Mouse (Mus musculus) neural tube, embryonic 14.5 days (tissue): ENCODE data around the gene D930048N14Rik. TPM values are rescaled to one million over a fixed set of nuclear protein-coding genes. Genes with fewer than 3 reads are reported as not detected.

Experiments
- ATAC-seq: fragments of 200-750 bp; cut with Nextera tagmentation; 2 replicates; pipeline ENCODE4 v1.8.0; 2017; ENCODE audit warnings: low read depth, mild to moderate bottlenecking, moderate TSS enrichment, moderate library complexity
- H3K27ac ChIP-seq: fragments of 300-500 bp; sonication (generic); 2 replicates; pipeline ENCODE4 v1.5.1; 2014; ENCODE audit warnings: low read depth, mild to moderate bottlenecking, control low read depth, low read length, moderate library complexity, mixed read lengths
- H3K27me3 ChIP-seq: fragments of 300-500 bp; sonication (generic); 2 replicates; pipeline ENCODE4 v1.6.1; 2014; ENCODE audit warnings: low read length; ENCODE audit not compliant: control insufficient read depth, insufficient read depth
- H3K36me3 ChIP-seq: fragments of 300-500 bp; sonication (generic); 2 replicates; pipeline ENCODE4 v1.6.1; 2014; ENCODE audit warnings: low read length, mixed read lengths; ENCODE audit not compliant: control insufficient read depth, insufficient read depth
- H3K4me1 ChIP-seq: fragments of 300-500 bp; sonication (generic); 2 replicates; pipeline ENCODE4 v1.6.1; 2014; ENCODE audit warnings: low read length; ENCODE audit not compliant: control insufficient read depth, insufficient read depth
- H3K4me2 ChIP-seq: fragments of 300-500 bp; sonication (generic); 2 replicates; pipeline ENCODE4 v1.6.1; 2014; ENCODE audit warnings: mild to moderate bottlenecking, low read depth, low read length, control low read depth
- H3K4me3 ChIP-seq: fragments of 300-500 bp; sonication (generic); 2 replicates; pipeline ENCODE4 v1.5.1; 2014; ENCODE audit warnings: low read depth, low read length, control low read depth, mixed read lengths
- H3K9ac ChIP-seq: fragments of 300-500 bp; sonication (generic); replicated peaks from 2 replicates; pipeline ENCODE4 v1.6.1; 2014; ENCODE audit warnings: low read depth, mild to moderate bottlenecking, control low read depth, low read length, mixed read lengths
- H3K9me3 ChIP-seq: fragments of 300-500 bp; sonication (generic); 2 replicates; pipeline ENCODE4 v1.6.1; 2016; ENCODE audit warnings: low read length; ENCODE audit not compliant: control insufficient read depth
- WGBS: fragments of 180-500 bp; shearing (Covaris S2); extraction: QIAGEN DNeasy Blood & Tissue Kit; methylation state at CpG from one replicate; pipeline ENCODE4 v1.1.7; 2014; 5-methylcytosine and 5-hydroxymethylcytosine counted together
- polyA plus RNA-seq: library from polyadenylated mRNA; unstranded; fragments of >200 nt; fragmentation: Nextera tagmentation; extraction: Ambion mirVana; gene quantifications from 2 replicates; pipeline ENCODE4 v1.2.1, GENCODE M21; 2014

D930048N14Rik gene
- polyA plus RNA-seq, 1 experiment from 2014 or later, result 1.7 TPM

DNA sequence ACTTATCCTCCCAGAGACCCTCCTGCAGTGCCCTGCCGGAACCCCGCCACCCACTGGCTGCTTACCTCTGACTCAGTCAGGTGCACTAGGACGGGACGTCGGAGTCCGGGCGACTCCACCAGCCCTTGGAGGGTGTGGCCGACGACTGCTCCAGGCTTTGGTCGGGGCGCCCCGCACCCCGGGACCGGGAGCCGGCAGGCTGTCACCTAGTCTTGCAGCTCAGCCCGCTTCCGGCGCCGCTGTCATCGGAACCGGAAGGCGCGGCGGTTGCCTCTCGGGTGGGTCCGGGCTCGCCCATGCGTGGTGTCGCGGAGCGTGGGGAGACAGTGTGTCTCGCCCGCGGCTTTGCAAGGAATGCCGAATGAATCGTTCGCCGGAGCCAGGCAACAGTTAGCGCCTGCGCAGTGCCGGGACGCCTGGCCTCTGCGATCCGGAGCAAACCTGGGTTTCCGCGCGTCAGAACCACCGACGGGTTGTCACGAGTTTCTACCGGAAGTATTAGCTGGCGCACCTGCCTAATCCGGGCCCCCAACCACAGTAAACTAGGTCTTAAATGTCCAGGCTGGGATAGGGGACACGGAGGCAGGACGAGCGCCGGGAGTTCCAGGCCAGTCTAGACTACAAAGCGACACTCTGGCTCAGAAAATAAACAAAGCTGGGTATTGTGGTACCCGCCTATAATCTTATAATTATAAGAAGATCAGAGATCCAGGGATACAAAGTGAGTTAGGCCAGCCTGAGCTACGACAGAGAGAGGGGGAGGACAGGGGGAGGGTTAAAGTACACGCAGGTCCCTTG is 15.0 kb upstream of the D930048N14Rik start, which contains the start of gene Rmnd5b:
Rmnd5b (minus strand) TSS at position 372 of the 798 bp plus-strand sequence.
- peak within 1 kb of the TSS; percentile 81 for H3K27ac ChIP-seq
- WGBS, result under 1% methylated on average over 61 of the region's 61 CpGs
- no peaks in the 10 kb centered on the region for H3K9me3 ChIP-seq
- no peaks in the 10 kb centered on the region for H3K27me3 ChIP-seq
- peaks cover 16% of the 10 kb centered on the region for H3K4me1 ChIP-seq
- peak within 1 kb of the TSS; percentile 75 for H3K4me2 ChIP-seq
- H3K36me3 ChIP-seq, result no peaks in the 10 kb centered on the region
- H3K4me3 ChIP-seq, result peak within 1 kb of the TSS; percentile 76
- ATAC-seq, result peak; percentile 91
- peak within 1 kb of the TSS; percentile 72 for H3K9ac ChIP-seq

DNA sequence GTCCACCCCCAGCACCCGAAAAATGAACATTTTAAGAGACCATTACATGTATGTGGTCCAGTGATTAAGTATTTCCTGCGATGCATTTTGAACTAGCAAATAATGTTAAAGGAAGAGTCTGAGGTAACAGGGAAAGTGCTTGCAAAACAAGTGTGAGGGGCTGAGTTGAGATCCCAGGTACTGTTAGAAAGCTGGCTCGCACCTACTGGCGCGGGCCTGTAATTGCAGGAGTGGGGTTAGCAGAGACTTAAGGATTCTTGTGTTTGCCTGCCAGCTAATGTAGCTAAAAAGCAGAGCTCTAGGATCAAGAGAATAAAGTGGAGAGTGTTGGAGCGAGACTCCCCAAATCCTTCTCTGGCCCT is 14.4 kb upstream of the D930048N14Rik start:
- Histone ChIP-seq H3K36me3 (no peaks in the 10 kb centered on the region), H3K27ac (peak overlapping the region; percentile 81), H3K27me3 (no peaks in the 10 kb centered on the region), H3K4me2 (peak overlapping the region; percentile 75), H3K9ac (peak overlapping the region; percentile 72), H3K9me3 (no peaks in the 10 kb centered on the region), H3K4me1 (peaks cover 16% of the 10 kb centered on the region), H3K4me3 (peak overlapping the region; percentile 76)
- peak; percentile 42 for ATAC-seq
- WGBS, result 5% methylated on average over 6 of the region's 6 CpGs

DNA sequence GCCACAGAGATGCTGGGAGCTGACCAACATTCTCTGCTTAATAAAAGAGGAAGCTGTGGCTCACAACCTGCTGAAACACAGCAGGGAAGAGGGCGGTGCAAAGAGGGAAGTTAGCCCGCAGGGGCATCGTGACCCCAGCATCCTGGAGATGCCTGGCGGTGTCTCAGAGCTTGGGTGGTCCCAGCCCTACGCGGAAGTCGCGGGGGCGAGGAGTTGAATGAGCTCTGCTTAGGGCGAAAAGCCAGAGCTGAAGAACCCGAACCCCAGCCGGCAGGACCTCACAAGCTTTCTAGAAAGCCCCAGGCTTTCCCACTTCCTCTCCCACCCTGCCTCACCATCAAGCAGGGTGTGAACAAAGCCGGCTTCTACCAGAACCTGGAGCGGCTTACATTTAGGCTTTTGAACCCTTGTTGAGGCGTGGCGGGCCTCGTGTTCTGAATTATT is 12.8 kb upstream of the D930048N14Rik start:
- Histone ChIP-seq H3K4me3 (no peak overlapping the region), H3K4me2 (peak overlapping the region; percentile 20; the same call in 1 of the 2 replicates), H3K27ac (no peak overlapping the region), H3K27me3 (no peaks in the 10 kb centered on the region), H3K4me1 (peaks cover 16% of the 10 kb centered on the region), H3K9me3 (no peaks in the 10 kb centered on the region), H3K36me3 (no peaks in the 10 kb centered on the region), H3K9ac (no peak overlapping the region)
- 3% methylated on average over 17 of the region's 17 CpGs for WGBS
- ATAC-seq, result no peak

DNA sequence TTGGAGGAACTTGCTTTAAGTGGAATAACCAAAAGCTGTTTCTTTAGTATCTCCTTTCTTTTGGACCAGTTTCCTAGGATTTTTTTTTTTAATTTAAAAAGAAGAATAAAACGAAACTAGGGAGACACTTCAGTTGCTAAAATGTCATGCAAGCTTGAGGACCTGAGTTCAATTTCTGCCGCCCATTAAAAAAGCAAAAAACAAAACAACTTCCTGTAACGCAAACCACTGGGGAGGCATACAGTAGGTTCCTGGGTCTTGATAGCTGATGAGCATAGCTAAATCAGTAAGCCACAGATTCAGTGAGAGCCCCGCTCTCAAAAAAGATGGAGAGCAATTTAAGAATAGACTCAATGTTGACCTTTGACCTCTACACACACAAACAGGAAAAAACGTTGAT is 12.3 kb upstream of the D930048N14Rik start:
- no peak overlapping the region for H3K9ac ChIP-seq
- no peaks in the 10 kb centered on the region for H3K27me3 ChIP-seq
- H3K36me3 ChIP-seq, result no peaks in the 10 kb centered on the region
- 77% methylated on average over 5 of the region's 5 CpGs for WGBS
- no peaks in the 10 kb centered on the region for H3K9me3 ChIP-seq
- H3K4me1 ChIP-seq, result peaks cover 16% of the 10 kb centered on the region
- no peak overlapping the region; the same call in 1 of the 2 replicates for H3K4me2 ChIP-seq
- no peak overlapping the region for H3K4me3 ChIP-seq
- ATAC-seq, result no peak
- H3K27ac ChIP-seq, result no peak overlapping the region

DNA sequence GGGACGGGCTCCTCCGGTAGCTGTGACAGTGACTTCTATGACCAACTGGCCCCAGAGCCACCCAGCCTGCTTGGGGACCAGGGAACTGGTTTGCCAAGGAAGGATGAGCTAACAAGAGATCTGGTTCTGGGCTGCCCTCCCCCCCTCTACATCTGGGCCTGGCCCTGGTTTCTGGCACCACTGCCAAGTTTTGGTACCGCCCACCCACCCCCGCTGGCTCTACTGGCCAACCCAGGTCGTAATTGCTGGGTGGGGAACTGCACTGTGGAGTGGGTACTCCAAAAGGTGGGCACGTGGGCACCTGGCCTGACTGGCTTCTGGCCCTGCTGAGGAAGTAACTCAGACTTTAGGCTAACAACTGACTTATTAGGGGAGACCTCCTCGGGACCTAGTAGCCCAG is 10.0 kb upstream of the D930048N14Rik start:
- 87% methylated on average over 7 of the region's 7 CpGs for WGBS
- no peaks in the 10 kb centered on the region for H3K27me3 ChIP-seq
- no peaks in the 10 kb centered on the region for H3K36me3 ChIP-seq
- H3K9ac ChIP-seq, result no peak overlapping the region
- ATAC-seq, result no peak
- H3K9me3 ChIP-seq, result no peaks in the 10 kb centered on the region
- H3K27ac ChIP-seq, result no peak overlapping the region
- H3K4me3 ChIP-seq, result no peak overlapping the region
- peaks cover 6% of the 10 kb centered on the region for H3K4me1 ChIP-seq
- no peak overlapping the region for H3K4me2 ChIP-seq

DNA sequence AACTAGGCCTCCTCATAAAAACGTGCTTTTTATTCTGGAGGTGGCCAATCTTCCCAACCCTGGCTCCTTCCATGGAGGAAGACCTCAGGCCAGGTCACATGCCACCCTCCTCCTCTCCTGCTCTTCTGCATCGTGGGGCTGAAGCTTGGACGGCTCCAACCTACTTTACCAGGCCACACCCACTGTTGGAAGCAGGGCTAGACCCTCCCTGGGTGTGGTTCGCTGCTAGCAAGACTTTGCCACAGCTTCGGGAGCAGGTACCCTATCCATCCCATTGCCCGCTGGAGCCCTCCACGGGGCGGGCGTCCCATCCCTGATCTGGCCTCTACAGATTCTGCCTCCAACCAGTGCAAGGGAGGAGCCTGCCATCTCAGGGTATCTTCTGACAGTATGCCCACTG is 7.6 kb upstream of the D930048N14Rik start:
- Histone ChIP-seq H3K27ac (no peak overlapping the region), H3K27me3 (no peaks in the 10 kb centered on the region), H3K9me3 (no peaks in the 10 kb centered on the region), H3K36me3 (no peaks in the 10 kb centered on the region), H3K4me2 (no peak overlapping the region), H3K4me3 (no peak overlapping the region), H3K9ac (no peak overlapping the region), H3K4me1 (no peaks in the 10 kb centered on the region)
- whole genome bisulfite sequencing, result 86% methylated on average over 9 of the region's 9 CpGs
- ATAC-seq, result no peak

DNA sequence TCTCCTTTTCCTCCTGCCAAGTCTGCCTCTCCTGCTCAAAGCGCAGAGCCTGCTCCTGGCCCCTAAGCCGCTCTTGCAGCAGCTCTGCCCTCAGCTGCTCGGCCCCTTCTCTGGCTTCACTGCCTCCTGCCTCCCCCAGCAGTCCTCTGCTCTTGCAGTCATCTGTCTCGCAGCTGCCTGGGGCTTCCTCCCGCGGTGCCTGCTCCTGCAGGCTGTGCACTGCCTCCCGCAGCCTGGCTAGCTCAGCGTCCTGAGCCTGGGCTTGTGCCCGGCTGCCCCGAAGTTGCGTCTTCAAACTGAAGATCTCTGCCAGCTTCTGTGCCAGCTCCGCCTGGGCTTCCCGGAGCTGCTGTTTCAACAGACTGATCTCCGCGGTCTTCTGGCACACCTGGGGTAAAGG is 7.0 kb upstream of the D930048N14Rik start:
- Histone ChIP-seq H3K4me3 (no peak overlapping the region), H3K9ac (no peak overlapping the region), H3K27ac (no peak overlapping the region), H3K4me2 (no peak overlapping the region), H3K27me3 (no peaks in the 10 kb centered on the region), H3K4me1 (peaks cover 2% of the 10 kb centered on the region; the same call in 1 of the 2 replicates), H3K36me3 (no peaks in the 10 kb centered on the region), H3K9me3 (no peaks in the 10 kb centered on the region)
- ATAC-seq, result no peak
- 63% methylated on average over 15 of the region's 15 CpGs for WGBS

DNA sequence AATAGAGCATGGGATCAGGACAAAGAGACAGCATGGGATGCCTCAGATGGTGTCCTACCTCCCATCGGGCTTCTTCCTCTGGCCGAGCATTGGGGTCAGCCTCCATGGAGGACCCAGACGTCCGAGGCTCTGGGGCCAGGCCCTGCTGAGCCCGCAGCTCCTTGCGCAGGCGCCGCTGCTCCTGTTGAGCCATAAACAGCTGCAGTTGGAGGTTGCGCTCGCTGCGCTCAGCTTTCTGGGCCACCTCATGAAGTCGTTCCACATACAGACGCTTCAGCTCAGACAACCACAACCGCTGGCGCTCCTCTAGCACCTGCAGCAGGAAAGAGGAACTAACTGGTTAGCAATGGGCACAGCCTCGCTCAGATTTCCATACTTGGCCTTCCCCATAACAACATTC is 6.5 kb upstream of the D930048N14Rik start:
- ATAC-seq, result no peak
- peaks cover 6% of the 10 kb centered on the region; the same call in 1 of the 2 replicates for H3K4me1 ChIP-seq
- H3K27ac ChIP-seq, result no peak overlapping the region
- no peak overlapping the region for H3K9ac ChIP-seq
- WGBS, result 72% methylated on average over 14 of the region's 16 CpGs
- H3K4me2 ChIP-seq, result no peak overlapping the region
- no peak overlapping the region for H3K4me3 ChIP-seq
- no peaks in the 10 kb centered on the region for H3K36me3 ChIP-seq
- no peaks in the 10 kb centered on the region for H3K27me3 ChIP-seq
- H3K9me3 ChIP-seq, result no peaks in the 10 kb centered on the region

DNA sequence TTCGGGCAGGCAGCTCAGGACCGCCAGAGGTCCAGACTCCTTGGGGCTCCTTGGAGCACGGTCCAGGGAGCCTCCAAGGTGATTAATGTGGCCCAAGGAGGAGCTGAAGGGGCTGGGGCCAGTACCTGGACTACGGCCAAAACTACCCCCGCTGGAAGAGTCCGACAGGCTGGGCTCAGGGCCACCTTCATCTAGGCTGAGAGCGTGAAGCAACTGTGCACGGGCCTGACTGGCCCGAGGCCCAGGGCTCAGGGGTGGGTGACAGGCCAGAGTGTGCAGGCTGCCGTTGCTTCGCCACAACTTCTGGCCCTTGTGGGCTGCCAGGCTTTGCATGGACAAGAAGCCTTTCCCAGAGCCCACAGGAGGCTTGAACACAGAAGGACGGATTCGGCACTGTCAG is 5.5 kb upstream of the D930048N14Rik start:
- no peak for ATAC-seq

More for the DNA sequence above, 5.5 kb upstream of the D930048N14Rik start:
- Histone ChIP-seq H3K9ac (no peak overlapping the region), H3K9me3 (no peaks in the 10 kb centered on the region), H3K4me1 (peaks cover 14% of the 10 kb centered on the region), H3K27ac (no peak overlapping the region), H3K36me3 (no peaks in the 10 kb centered on the region), H3K4me3 (no peak overlapping the region), H3K27me3 (peaks cover 4% of the 10 kb centered on the region; the same call in 1 of the 2 replicates), H3K4me2 (no peak overlapping the region)
- WGBS, result 79% methylated on average over 13 of the region's 13 CpGs
